Mouse (Mus musculus) adipocyte (in vitro differentiated cells): ENCODE measurements around the gene Fbxl15.

Experiments
- DNase-seq: peaks from one replicate; pipeline ENCODE4 v3.0.0-alpha.2; 2016; ENCODE audit warnings: low spot score

Gene Fbxl15

GRCm38 (mm10) chr19:46347936-46348668, 20.1 kb downstream of the Fbxl15 start:
- peak; percentile 53 for DNase-seq

GRCm38 (mm10) chr19:46348761-46349458, 20.9 kb downstream of the Fbxl15 start:
- DNase-seq, result peak; percentile 50

GRCm38 (mm10) chr19:46349550-46349949, 21.6 kb downstream of the Fbxl15 start:
- no peak for DNase-seq

GRCm38 (mm10) chr19:46350168-46350932, 22.4 kb downstream of the Fbxl15 start, which contains the start of gene 2310034G01Rik:
Gene 2310034G01Rik, minus strand, starts transcription at chr19:46350302.
- no peak for DNase-seq

- DNase-seq, result no peak
Observed at GRCm38 (mm10) chr19:46356701-46357138, 28.7 kb downstream of the Fbxl15 start.

- no peak for DNase-seq
Observed at GRCm38 (mm10) chr19:46357344-46358280, 29.6 kb downstream of the Fbxl15 start.

GRCm38 (mm10) chr19:46358381-46358780, 30.4 kb downstream of the Fbxl15 start:
- DNase-seq, result no peak

- no peak for DNase-seq
Observed at GRCm38 (mm10) chr19:46362104-46362503, 34.1 kb downstream of the Fbxl15 start.

GRCm38 (mm10) chr19:46363294-46364009, 35.5 kb downstream of the Fbxl15 start:
- DNase-seq, result no peak

- no peak for DNase-seq
Observed at GRCm38 (mm10) chr19:46367798-46368590, 40.0 kb downstream of the Fbxl15 start.

- peak; percentile 89 for DNase-seq
Observed at GRCm38 (mm10) chr19:46369204-46369603, 41.2 kb downstream of the Fbxl15 start.

- no peak for DNase-seq
Observed at GRCm38 (mm10) chr19:46374477-46375088, 46.6 kb downstream of the Fbxl15 start.

- peak; percentile 68 for DNase-seq
Observed at GRCm38 (mm10) chr19:46375489-46375888, 47.5 kb downstream of the Fbxl15 start.

- no peak for DNase-seq
Observed at GRCm38 (mm10) chr19:46375891-46376290, 47.9 kb downstream of the Fbxl15 start.
